Mouse (Mus musculus): Measurements from ENCODE around the gene Ppp1r1b.

Gene Ppp1r1b

DNA sequence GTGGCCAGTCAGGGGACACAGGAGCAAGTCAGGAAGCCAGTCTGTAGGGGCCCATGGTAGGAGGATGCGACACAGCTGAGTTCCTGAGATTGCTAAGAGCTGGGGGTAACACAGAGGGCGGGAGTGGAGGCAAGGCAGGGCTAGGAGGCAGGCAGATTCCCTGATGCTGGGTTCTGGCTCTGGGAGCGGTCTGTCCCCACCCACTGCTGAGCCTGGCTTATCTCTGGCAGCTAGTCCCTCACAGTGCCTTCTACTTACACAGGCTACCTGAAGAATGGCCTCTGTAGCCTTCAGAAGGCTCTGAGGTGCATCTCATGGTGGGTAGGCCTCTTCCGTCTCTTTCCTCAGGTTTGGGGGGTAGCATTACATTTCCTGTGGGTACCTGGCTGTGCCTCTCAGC, 44.4 kb downstream of the Ppp1r1b start:
- in situ Hi-C loops (cut with MboI, MseI), result no loop called here

DNA sequence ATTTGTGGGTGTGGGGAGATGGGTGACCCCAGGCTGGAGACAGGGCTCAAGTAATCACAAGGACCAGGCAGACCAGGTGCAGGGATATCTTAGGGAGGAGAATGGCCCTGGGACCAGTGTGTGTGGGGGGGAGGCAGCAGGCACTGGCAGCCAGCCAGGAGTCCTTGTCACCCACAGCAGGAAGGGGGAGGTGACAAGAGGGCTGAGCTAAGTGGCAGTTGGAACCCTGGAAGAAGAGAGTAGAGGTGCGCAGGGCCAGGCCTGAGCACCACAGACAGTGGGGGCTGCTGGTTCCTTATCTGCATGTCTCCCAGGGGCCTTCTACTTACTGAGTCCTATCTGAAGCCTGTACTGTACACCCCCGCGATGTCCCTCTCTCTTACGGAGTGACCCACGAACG, 45.1 kb downstream of the Ppp1r1b start:
- in situ Hi-C loops (cut with MboI, MseI), result no loop called here

GRCm38 (mm10) chr11:98394301-98394700, 46.1 kb downstream of the Ppp1r1b start:
- in situ Hi-C loops (cut with MboI, MseI), result no loop called here

- in situ Hi-C loops (cut with MboI, MseI), result no loop called here
Observed at GRCm38 (mm10) chr11:98395041-98395440, 46.8 kb downstream of the Ppp1r1b start.

- in situ Hi-C loops (cut with MboI, MseI), result no loop called here
Observed at GRCm38 (mm10) chr11:98397946-98398345, 49.7 kb downstream of the Ppp1r1b start.

DNA sequence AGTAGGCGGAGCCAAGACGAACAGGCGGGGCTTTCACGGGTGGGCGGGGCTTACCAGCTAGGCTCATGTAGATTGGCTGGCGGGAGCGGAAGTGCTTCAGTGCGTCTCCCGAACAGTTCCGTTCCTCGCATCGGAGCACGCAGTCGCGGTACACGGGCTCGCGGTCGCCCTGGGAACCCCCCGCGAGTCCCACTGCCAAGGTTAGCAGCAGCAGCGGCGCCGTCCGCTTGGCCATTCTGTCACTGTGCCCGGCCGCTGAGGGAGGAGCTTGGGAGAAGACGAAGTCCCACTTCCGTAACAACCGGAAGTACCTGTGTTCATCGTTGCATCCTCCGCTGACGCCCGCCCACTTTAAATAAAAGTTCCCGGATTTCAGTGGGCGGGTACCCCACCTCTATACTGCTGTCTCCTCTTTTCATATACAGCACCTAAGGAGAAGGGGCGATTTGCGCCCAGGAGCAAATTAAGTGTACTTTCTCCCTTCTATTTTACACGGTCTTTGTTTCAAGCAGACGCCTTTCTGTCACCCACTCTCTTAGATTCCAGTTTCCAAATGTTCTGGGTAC, 52.0 kb downstream of the Ppp1r1b start, which contains the start of gene Pgap3:
Gene Pgap3, minus strand, starts transcription at position 330 of the 566 bp plus-strand sequence.
- in situ Hi-C loops (cut with MboI, MseI), result no loop called here

DNA sequence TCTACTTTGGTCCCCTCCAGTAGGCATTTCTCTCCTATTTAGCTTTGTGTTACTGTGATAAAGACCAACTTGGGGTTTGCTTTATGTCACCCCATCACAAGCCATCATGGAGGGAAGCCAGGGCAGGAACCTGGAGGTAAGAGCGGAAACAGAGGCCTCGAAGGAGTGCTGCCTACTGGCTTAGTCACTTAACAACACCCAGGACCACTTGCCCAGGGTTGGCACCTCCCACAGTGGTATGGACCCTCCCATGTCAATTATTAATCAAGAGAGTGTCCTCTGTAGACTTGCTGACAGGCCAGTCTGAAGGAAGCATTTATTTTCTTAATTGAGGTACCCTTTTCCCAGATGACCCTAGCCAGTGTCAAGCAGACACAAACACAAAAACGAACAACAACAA, 52.6 kb downstream of the Ppp1r1b start:
- in situ Hi-C loops (cut with MboI, MseI), result no loop called here

GRCm38 (mm10) chr11:98406621-98407020, 58.4 kb downstream of the Ppp1r1b start:
- in situ Hi-C loops (cut with MboI, MseI), result no loop called here
